Mouse (Mus musculus) thymus, postnatal 36 days (tissue): ENCODE measurements around the gene Rtp2.

Experiments
- DNase-seq, 2 experiments: peaks; one replicate each; pipeline ENCODE4 v3.0.0; 2022; ENCODE audit warnings: mixed read lengths in 2 of 2

Rtp2 gene

GRCm38 (mm10) chr16:23887910-23888579 is 44.1 kb downstream of the Rtp2 start:
- no peak for DNase-seq

- DNase-seq, result no peak
These were observed 47.1 kb downstream of the Rtp2 start for GRCm38 (mm10) chr16:23885098-23885497.
